Mouse (Mus musculus): ENCODE results near the gene Plscr5. TPM values are rescaled to one million over a fixed set of nuclear protein-coding genes. Genes with fewer than 3 reads are reported as not detected.

Plscr5 gene
- polyA plus RNA-seq, 1 experiment from 2014 or later: not detected

GRCm38 (mm10) chr9:92207757-92208156, 15.0 kb downstream of the Plscr5 start:
- H3K4me1 ChIP-seq (replicated peaks): 0 out of 2 replicates have a peak, but pooled peaks cover 3% of the 10 kb centered on the region
- WGBS: 85% methylated on average over 8 of the region's 8 CpGs
- H3K4me2 ChIP-seq: no peak overlapping the region
- no peaks in the 10 kb centered on the region for H3K9me3 ChIP-seq
- no peak overlapping the region for H3K27ac ChIP-seq
- no peak overlapping the region for H3K9ac ChIP-seq (replicated peaks)
- H3K27me3 ChIP-seq: no peaks in the 10 kb centered on the region
- ATAC-seq (ENCODE audit: insufficient number of reproducible peaks, insufficient read depth, low FRiP score, low TSS enrichment, low read depth): no peak
- H3K4me3 ChIP-seq (replicated peaks): no peak overlapping the region
- no peaks in the 10 kb centered on the region for H3K36me3 ChIP-seq

GRCm38 (mm10) chr9:92209850-92210249, 17.1 kb downstream of the Plscr5 start:
- Histone ChIP-seq H3K27me3 (no peaks in the 10 kb centered on the region), H3K9me3 (no peaks in the 10 kb centered on the region), H3K27ac (no peak overlapping the region), H3K4me3 (replicated peaks) (no peak overlapping the region), H3K4me2 (no peak overlapping the region), H3K36me3 (no peaks in the 10 kb centered on the region), H3K9ac (replicated peaks) (no peak overlapping the region), H3K4me1 (replicated peaks) (no peaks in the 10 kb centered on the region)
- 75% methylated on average over 3 of the region's 3 CpGs for WGBS
- no peak for ATAC-seq (ENCODE audit: insufficient number of reproducible peaks, insufficient read depth, low FRiP score, low TSS enrichment, low read depth)

- Histone ChIP-seq H3K4me3 (replicated peaks) (no peak overlapping the region), H3K27ac (no peak overlapping the region), H3K9ac (replicated peaks) (no peak overlapping the region), H3K36me3 (no peaks in the 10 kb centered on the region), H3K9me3 (no peaks in the 10 kb centered on the region), H3K27me3 (no peaks in the 10 kb centered on the region), H3K4me2 (no peak overlapping the region), H3K4me1 (replicated peaks) (no peaks in the 10 kb centered on the region)
- no peak for ATAC-seq (ENCODE audit: insufficient number of reproducible peaks, insufficient read depth, low FRiP score, low TSS enrichment, low read depth)
- 83% methylated on average over 7 of the region's 7 CpGs for WGBS
These were observed 17.7 kb downstream of the Plscr5 start for GRCm38 (mm10) chr9:92210386-92210967.

- no peak overlapping the region for H3K4me2 ChIP-seq
- no peak overlapping the region for H3K9ac ChIP-seq (replicated peaks)
- no peak overlapping the region for H3K27ac ChIP-seq
- ATAC-seq (ENCODE audit: insufficient number of reproducible peaks, insufficient read depth, low FRiP score, low TSS enrichment, low read depth): no peak
- no peaks in the 10 kb centered on the region for H3K27me3 ChIP-seq
- WGBS: 75% methylated on average over 3 of the region's 3 CpGs
- no peak overlapping the region for H3K4me3 ChIP-seq (replicated peaks)
- no peaks in the 10 kb centered on the region for H3K36me3 ChIP-seq
- no peaks in the 10 kb centered on the region for H3K9me3 ChIP-seq
- no peaks in the 10 kb centered on the region for H3K4me1 ChIP-seq (replicated peaks)
These were observed 18.3 kb downstream of the Plscr5 start for GRCm38 (mm10) chr9:92211048-92211447.

- Histone ChIP-seq H3K4me3 (replicated peaks) (no peak overlapping the region), H3K9me3 (no peaks in the 10 kb centered on the region), H3K27ac (no peak overlapping the region), H3K4me1 (replicated peaks) (no peaks in the 10 kb centered on the region), H3K9ac (replicated peaks) (no peak overlapping the region), H3K4me2 (no peak overlapping the region), H3K27me3 (no peaks in the 10 kb centered on the region), H3K36me3 (no peaks in the 10 kb centered on the region)
- WGBS: 74% methylated on average over 4 of the region's 4 CpGs
- no peak for ATAC-seq (ENCODE audit: insufficient number of reproducible peaks, insufficient read depth, low FRiP score, low TSS enrichment, low read depth)
These were observed 24.7 kb downstream of the Plscr5 start for GRCm38 (mm10) chr9:92217484-92217883.

- H3K27me3 ChIP-seq: no peaks in the 10 kb centered on the region
- H3K27ac ChIP-seq: no peak overlapping the region
- H3K4me1 ChIP-seq (replicated peaks): no peaks in the 10 kb centered on the region
- ATAC-seq (ENCODE audit: insufficient number of reproducible peaks, insufficient read depth, low FRiP score, low TSS enrichment, low read depth): no peak
- 91% methylated on average over 2 of the region's 2 CpGs for WGBS
- H3K36me3 ChIP-seq: no peaks in the 10 kb centered on the region
- H3K4me3 ChIP-seq (replicated peaks): no peak overlapping the region
- no peak overlapping the region for H3K9ac ChIP-seq (replicated peaks)
- no peaks in the 10 kb centered on the region for H3K9me3 ChIP-seq
- no peak overlapping the region for H3K4me2 ChIP-seq
These were observed 25.2 kb downstream of the Plscr5 start for GRCm38 (mm10) chr9:92217896-92218295.

- Histone ChIP-seq H3K4me3 (replicated peaks) (no peak overlapping the region), H3K4me1 (replicated peaks) (no peaks in the 10 kb centered on the region), H3K27me3 (no peaks in the 10 kb centered on the region), H3K9me3 (no peaks in the 10 kb centered on the region), H3K27ac (no peak overlapping the region), H3K9ac (replicated peaks) (no peak overlapping the region), H3K4me2 (no peak overlapping the region), H3K36me3 (no peaks in the 10 kb centered on the region)
- no peak for ATAC-seq (ENCODE audit: insufficient number of reproducible peaks, insufficient read depth, low FRiP score, low TSS enrichment, low read depth)
- WGBS: 85% methylated on average over 3 of the region's 3 CpGs
These were observed 27.4 kb downstream of the Plscr5 start for GRCm38 (mm10) chr9:92220151-92220550.

GRCm38 (mm10) chr9:92221480-92221879, 28.7 kb downstream of the Plscr5 start:
- Histone ChIP-seq H3K4me1 (replicated peaks) (no peaks in the 10 kb centered on the region), H3K4me3 (replicated peaks) (no peak overlapping the region), H3K9me3 (no peaks in the 10 kb centered on the region), H3K4me2 (no peak overlapping the region), H3K9ac (replicated peaks) (no peak overlapping the region), H3K27me3 (no peaks in the 10 kb centered on the region), H3K27ac (no peak overlapping the region), H3K36me3 (no peaks in the 10 kb centered on the region)
- no peak for ATAC-seq (ENCODE audit: insufficient number of reproducible peaks, insufficient read depth, low FRiP score, low TSS enrichment, low read depth)

GRCm38 (mm10) chr9:92224598-92225231, 32.0 kb downstream of the Plscr5 start:
- Histone ChIP-seq H3K27me3 (no peaks in the 10 kb centered on the region), H3K9ac (replicated peaks) (no peak overlapping the region), H3K4me3 (replicated peaks) (no peak overlapping the region), H3K27ac (no peak overlapping the region), H3K36me3 (no peaks in the 10 kb centered on the region), H3K9me3 (no peaks in the 10 kb centered on the region), H3K4me1 (replicated peaks) (no peaks in the 10 kb centered on the region), H3K4me2 (no peak overlapping the region)
- no peak for ATAC-seq (ENCODE audit: insufficient number of reproducible peaks, insufficient read depth, low FRiP score, low TSS enrichment, low read depth)
- WGBS: 86% methylated on average over 1 of the region's 1 CpGs

- WGBS: 83% methylated on average over 3 of the region's 3 CpGs
- Histone ChIP-seq H3K9ac (replicated peaks) (no peak overlapping the region), H3K27me3 (no peaks in the 10 kb centered on the region), H3K36me3 (no peaks in the 10 kb centered on the region), H3K4me2 (no peak overlapping the region), H3K27ac (no peak overlapping the region), H3K4me1 (replicated peaks) (no peaks in the 10 kb centered on the region), H3K4me3 (replicated peaks) (no peak overlapping the region), H3K9me3 (no peaks in the 10 kb centered on the region)
- no peak for ATAC-seq (ENCODE audit: insufficient number of reproducible peaks, insufficient read depth, low FRiP score, low TSS enrichment, low read depth)
These were observed 33.5 kb downstream of the Plscr5 start for GRCm38 (mm10) chr9:92226127-92226655.

- H3K36me3 ChIP-seq: no peaks in the 10 kb centered on the region
- ATAC-seq (ENCODE audit: insufficient number of reproducible peaks, insufficient read depth, low FRiP score, low TSS enrichment, low read depth): no peak
These were observed 34.1 kb downstream of the Plscr5 start for GRCm38 (mm10) chr9:92226795-92227194.

More at GRCm38 (mm10) chr9:92226795-92227194, 34.1 kb downstream of the Plscr5 start:
- Histone ChIP-seq H3K9ac (replicated peaks) (no peak overlapping the region), H3K9me3 (no peaks in the 10 kb centered on the region), H3K4me1 (replicated peaks) (no peaks in the 10 kb centered on the region), H3K4me3 (replicated peaks) (no peak overlapping the region), H3K4me2 (no peak overlapping the region), H3K27ac (no peak overlapping the region), H3K27me3 (no peaks in the 10 kb centered on the region)
- 90% methylated on average over 3 of the region's 3 CpGs for WGBS

All from limb, embryonic 12.5 days (tissue).